Mouse (Mus musculus) CD4-positive, CD25-positive, alpha-beta regulatory T cell, adult 2 months (primary cell): ENCODE measurements around the gene Ly6c2.
"Not testable (repeated sequence)": the region's sequence is repeated elsewhere in the genome, so short reads cannot be mapped to it uniquely, and the experiment has no call there.

Experiments
- DNase-seq: peaks from one replicate; pipeline ENCODE4 v3.0.0-alpha.2; 2012; ENCODE audit warnings: low read depth, low spot score

Ly6c2 gene

DNA sequence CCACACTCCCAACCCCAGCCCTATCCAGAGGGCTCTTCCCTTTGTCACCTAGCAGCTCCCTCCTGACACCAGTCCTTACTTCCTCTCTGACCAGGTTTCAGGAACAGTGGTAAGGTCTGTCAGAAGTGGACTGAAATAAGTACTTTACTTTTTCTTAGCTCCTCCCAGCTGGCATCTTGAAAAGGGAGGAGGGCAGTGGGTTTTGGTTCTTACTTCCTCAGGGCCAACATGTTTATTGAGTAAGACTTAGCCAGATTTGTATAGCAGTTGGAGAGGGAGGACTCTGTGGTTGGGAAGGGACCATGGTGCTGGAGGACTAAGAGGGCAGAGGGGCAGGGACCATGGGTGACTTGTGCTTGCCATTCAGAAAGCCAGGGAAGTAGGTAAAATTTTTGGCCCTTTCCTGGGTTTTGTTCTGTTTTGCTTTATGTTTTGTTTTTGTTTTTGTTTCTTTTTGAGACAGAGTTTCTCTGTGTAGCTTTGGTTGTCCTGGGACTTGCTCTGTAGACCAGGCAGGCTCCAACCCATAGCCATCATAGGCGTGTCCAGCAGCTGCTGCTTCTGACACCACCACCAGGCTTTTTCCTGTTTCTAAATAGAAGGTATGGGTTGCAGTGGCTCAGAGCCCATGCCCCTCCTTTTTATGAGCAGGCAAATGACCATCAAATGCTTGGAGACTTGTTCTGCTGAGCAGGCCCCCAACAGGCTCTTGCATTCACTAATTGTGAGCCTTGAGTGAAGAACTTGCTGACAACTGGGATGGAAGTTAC is at the start of gene Ly6c2:
Gene Ly6c2 (minus strand): TSS at position 110 of the 770 bp plus-strand sequence.
- not testable (repeated sequence) for DNase-seq

- DNase-seq, result no peak
Observed at GRCm38 (mm10) chr15:75157646-75158045, 45.9 kb upstream of the Ly6c2 start.

DNA sequence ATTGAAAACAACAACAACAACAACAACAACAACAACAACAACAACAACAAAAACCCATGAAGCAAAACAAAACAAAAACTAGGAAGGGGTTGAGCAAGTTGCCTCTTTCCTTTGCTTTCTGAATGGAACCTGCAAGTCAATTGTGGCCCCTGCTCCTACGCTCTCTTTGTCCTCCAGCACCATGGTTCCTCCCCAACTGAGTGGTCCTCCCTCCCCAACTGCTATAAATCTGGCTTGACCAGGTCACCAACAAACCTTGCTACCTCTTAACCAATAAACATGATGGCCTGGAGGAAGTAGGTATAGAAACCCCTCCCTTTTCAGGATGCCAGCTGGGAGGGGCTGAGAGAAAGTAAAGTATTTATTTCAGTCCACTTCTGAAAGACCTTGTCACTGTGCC is 43.2 kb upstream of the Ly6c2 start, which contains the start of gene Ly6g:
Gene Ly6g (plus strand): TSS at position 301 of the 400 bp plus-strand sequence.
- DNase-seq, result no peak

DNA sequence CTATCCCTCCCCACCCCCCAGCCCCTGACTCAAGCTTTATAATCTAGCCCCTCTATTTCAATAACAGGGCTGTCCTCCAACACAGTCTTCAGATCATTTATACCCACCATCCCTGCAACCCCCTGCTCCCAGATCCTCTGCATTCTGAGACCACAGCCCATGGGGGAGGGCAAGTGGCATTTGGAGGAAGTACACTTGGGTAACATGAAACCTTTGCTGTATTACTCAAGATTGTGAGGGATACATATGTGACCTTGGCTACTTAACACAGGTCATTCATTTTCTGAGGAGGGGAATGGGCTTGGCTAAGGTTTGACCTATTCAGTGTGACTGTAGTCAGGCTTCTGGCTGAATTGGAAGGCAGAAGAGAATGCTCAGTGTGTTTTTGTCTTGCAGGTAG is 41.3 kb upstream of the Ly6c2 start:
- DNase-seq, result no peak

- peak; percentile 64 for DNase-seq
Observed at GRCm38 (mm10) chr15:75143735-75144134, 32.0 kb upstream of the Ly6c2 start.

DNA sequence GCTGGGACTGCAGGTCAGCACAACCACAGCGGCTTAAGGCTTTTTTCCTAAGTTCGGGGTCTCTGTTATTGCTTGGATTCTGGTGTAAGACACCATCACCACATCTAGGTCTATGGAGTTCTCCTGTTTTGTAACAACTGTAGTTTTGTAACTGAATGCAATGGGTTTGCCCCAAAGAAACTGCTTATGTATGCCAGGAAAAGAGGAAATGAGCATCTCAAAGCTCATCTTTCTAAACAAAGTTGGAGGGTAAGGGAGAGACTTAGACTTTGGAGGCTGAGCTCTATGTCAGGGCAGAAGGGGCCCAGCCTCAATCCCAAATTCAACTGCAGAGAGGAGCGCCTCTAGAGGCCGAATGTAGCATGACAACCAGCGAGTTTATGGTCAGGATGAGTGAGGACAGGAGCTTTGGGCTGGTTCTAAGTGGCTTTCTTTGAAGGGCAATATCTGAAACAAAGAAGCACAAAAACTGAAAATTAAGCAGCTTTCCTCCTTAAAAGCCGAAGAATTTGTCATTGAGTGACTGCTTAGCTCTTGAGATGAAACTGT is 30.1 kb upstream of the Ly6c2 start:
- peak; percentile 74 for DNase-seq

- DNase-seq, result not testable (repeated sequence)
Observed at GRCm38 (mm10) chr15:75137739-75138138, 26.0 kb upstream of the Ly6c2 start.

GRCm38 (mm10) chr15:75135090-75135783 is 23.5 kb upstream of the Ly6c2 start:
- not testable (repeated sequence) for DNase-seq

DNA sequence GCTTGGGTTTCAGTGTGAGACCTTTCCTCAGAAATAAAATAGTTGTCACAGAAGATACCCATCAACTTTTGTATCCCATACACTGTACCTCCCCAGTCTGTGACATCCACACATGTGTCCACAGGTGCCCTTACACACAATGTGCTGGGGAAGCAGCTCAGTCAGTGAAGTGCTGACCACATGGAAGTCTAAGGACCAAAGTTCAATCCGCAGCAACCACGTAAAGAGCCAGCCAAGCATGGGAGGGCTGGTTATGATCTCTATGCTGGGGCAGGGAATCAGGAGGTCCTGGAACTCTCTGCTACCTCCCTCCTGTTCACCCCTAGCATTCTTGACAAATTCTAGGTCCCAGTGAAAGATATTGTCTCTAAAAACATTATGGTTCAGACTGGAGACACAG is 20.6 kb upstream of the Ly6c2 start:
- DNase-seq, result not testable (repeated sequence)

DNA sequence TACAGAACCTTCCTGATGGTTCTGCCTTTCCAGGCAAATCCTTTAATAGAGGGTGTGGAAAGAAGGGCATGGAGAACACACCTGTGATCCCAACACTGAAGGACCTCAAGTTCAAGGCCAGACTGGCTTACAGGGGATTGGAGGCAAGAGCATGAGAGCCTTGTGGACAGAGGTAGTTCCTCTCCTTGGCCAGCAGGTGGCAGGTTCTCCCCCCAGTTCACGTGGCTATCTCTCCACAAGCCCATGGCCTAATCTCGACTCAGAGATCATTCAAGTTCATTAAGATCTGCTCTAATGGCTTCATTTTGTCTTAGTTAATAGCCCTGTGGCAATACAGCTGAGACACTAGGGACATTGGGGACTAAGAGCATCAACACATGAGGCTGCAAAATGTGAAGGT is 8.3 kb upstream of the Ly6c2 start:
- DNase-seq, result peak; percentile 79

DNA sequence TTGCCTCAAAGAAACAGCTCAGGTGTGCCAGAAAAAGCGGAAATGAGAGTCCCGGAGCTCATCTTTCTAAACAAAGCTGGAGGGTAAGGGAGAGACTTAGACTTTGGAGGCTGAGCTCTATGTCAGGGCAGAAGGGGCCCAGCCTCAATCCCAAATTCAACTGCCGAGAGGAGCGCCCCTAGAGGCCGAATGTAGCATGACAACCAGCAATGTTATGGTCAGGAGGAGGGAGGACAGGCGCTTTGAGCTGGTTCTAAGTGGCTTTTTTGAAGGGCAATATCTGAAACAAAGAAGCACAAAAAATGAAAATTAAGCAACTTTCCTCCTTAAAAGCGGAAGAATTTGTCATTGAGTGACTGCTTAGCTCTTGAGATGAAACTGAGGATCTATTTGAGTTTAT is 7.0 kb upstream of the Ly6c2 start:
- peak; percentile 78 for DNase-seq

GRCm38 (mm10) chr15:75117481-75117880 is 5.7 kb upstream of the Ly6c2 start:
- peak; percentile 67 for DNase-seq

GRCm38 (mm10) chr15:75116525-75116924 is 4.8 kb upstream of the Ly6c2 start:
- peak; percentile 84 for DNase-seq

- not testable (repeated sequence) for DNase-seq
Observed at GRCm38 (mm10) chr15:75110424-75110823, 1.3 kb downstream of the Ly6c2 start.

DNA sequence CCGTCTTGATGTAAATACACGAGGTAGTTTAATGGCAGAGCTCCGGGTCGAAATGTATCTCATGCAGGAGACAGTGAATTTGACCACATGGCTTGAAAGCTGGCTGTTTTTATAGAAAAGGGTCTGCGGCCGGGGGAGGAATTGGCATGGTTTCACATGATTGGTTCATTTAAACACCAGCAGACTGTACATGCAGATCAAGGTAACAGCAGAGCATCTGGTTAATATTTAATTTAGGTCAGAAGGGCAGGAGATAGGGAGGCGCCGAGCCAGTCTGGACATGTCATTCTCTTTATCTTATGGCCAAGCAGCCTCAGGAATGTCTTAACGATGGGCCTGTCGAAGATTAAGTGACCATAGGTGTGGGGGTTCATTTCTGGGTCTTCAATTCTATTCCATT is 12.5 kb downstream of the Ly6c2 start:
- DNase-seq, result no peak

DNA sequence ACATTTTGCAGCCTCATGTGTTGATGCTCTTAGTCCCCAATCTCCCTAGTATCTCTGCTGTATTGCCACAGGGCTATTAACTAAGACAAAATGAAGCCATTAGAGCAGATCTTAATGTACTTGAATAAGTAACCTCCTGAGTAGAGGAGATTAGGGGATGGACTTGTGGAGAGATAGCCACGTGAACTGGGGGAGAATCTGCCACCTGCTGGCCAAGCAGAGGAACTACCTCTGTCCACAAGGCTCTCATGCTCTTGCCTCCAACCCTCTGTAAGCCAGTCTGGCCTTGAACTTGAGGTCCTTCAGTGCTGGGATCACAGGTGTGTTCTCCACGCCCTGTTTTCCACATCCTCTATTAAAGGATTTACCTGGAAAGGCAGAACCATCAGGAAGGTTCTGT is 23.7 kb downstream of the Ly6c2 start:
- peak; percentile 27 for DNase-seq

DNA sequence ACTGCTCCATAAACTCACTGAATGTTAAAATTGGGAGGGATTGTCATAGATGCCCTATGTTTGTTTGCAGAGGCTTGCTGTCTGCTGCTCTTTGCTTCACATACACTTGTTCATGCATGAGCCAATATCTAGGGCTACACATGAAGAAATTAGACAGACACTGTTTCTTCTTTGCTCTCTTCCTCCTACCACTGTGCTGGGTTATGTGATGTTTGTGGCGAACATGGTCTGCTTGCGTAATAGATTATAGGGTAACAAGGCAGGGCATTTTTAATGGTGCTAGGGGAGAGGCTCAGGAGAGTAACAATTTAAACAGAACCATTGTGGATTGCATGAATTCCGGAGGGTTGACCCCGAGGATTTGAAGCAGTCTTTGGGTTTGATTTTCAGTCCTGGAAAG is 41.8 kb downstream of the Ly6c2 start:
- DNase-seq, result no peak

- peak; percentile 84 for DNase-seq
Observed at GRCm38 (mm10) chr15:75062030-75062574, 49.7 kb downstream of the Ly6c2 start.

DNA sequence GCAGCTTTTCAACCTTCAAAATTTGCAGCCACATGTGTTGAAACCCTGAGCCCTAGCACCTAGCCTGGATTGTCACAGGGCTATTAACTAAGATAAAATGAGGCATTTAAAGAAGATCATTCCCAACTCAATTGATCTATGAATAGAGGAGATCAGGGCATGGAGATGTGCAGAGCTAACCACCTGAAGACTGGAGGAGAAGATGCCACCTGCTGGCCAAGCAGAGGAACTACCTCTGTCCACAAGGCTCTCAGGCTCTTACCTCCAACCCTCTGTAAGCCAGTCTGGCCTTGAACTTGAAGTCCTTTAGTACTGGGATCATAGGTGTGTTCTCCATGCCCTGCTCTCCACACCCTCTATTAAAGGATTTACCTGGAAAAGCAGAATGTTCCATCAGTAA is 51.3 kb downstream of the Ly6c2 start:
- peak; percentile 84 for DNase-seq
